Mouse (Mus musculus) MEL (cell line): ENCODE measurements around the gene Ap5s1. TPM values are rescaled to one million over a fixed set of nuclear protein-coding genes. Genes with fewer than 3 reads are reported as not detected.

Experiments used
- DNase-seq: peaks from one replicate; pipeline ENCODE4 v3.0.0; 2011; ENCODE audit warnings: low read depth, low spot score
- H3K27ac ChIP-seq: 2 replicates; pipeline ENCODE4 v1.5.1; 2012; ENCODE audit warnings: low read depth, mild to moderate bottlenecking, control low read depth, low read length, moderate library complexity; ENCODE audit not compliant: control insufficient read depth
- H3K27me3 ChIP-seq, 2 experiments: fragments of 150-350 bp in 1 of 2; sonication (generic) in 1 of 2; 2 replicates each; pipeline ENCODE4 v1.6.1; 2012; ENCODE audit warnings: low read length in 2 of 2, mild to moderate bottlenecking in 2 of 2, improper control_type of control experiment in 1 of 2, moderate library complexity in 1 of 2; ENCODE audit not compliant: insufficient read depth in 2 of 2, control insufficient read depth in 1 of 2
- H3K36me3 ChIP-seq, 2 experiments: 2 replicates each; pipeline ENCODE4 v1.6.1; 2012 to 2014; ENCODE audit warnings: low read length in 2 of 2, improper control_type of control experiment in 1 of 2, inconsistent platforms in 1 of 2, mild to moderate bottlenecking in 1 of 2; ENCODE audit not compliant: insufficient read depth in 2 of 2, control insufficient read depth in 1 of 2
- H3K4me1 ChIP-seq, 2 experiments: fragments of 150-350 bp in 1 of 2; sonication (generic) in 1 of 2; 2 replicates each; pipeline ENCODE4 v1.6.1; 2012; ENCODE audit warnings: low read length in 2 of 2, improper control_type of control experiment in 1 of 2, mild to moderate bottlenecking in 1 of 2; ENCODE audit not compliant: insufficient read depth in 2 of 2, control insufficient read depth in 1 of 2
- H3K4me3 ChIP-seq, 2 experiments: fragments of 150-350 bp in 1 of 2; sonication (generic) in 1 of 2; 2 replicates each; pipeline ENCODE4 v1.5.1; 2012; ENCODE audit warnings: low read depth in 2 of 2, low read length in 2 of 2, mild to moderate bottlenecking in 2 of 2, moderate library complexity in 2 of 2, control low read depth in 1 of 2, improper control_type of control experiment in 1 of 2; ENCODE audit not compliant: control insufficient read depth in 1 of 2, insufficient read depth in 1 of 2
- H3K79me2 ChIP-seq: 2 replicates; pipeline ENCODE4 v1.6.1; 2012; ENCODE audit warnings: mild to moderate bottlenecking, low read length, moderate library complexity; ENCODE audit not compliant: control insufficient read depth, poor library complexity, insufficient read depth
- H3K9ac ChIP-seq: 2 replicates; pipeline ENCODE4 v1.6.1; 2012; ENCODE audit warnings: low read depth, mild to moderate bottlenecking, control low read depth, low read length, moderate library complexity; ENCODE audit not compliant: control insufficient read depth, poor library complexity, severe bottlenecking
- H3K9me3 ChIP-seq: fragments of 150-350 bp; sonication (generic); replicated peaks from 2 replicates; pipeline ENCODE4 v1.6.1; 2012; ENCODE audit warnings: mild to moderate bottlenecking, low read length, improper control_type of control experiment, moderate library complexity; ENCODE audit not compliant: insufficient read depth
- CTCF ChIP-seq, 3 experiments: IDR thresholded peaks in 2 of 3; conservative IDR thresholded peaks in 1 of 3; 2 replicates each; pipeline ENCODE4 v1.5.1; 2011 to 2012; ENCODE audit warnings: low read length in 3 of 3, low read depth in 2 of 3, mild to moderate bottlenecking in 2 of 3, improper control_type of control experiment in 1 of 3, inconsistent platforms in 1 of 3, mixed read lengths in 1 of 3, moderate library complexity in 1 of 3; ENCODE audit not compliant: control insufficient read depth in 1 of 3, insufficient read depth in 1 of 3, poor library complexity in 1 of 3, severe bottlenecking in 1 of 3
- GABPA ChIP-seq: IDR thresholded peaks from 2 replicates; pipeline ENCODE4 v1.6.1; 2012; ENCODE audit warnings: low read depth, mild to moderate bottlenecking, inconsistent platforms, low read length, improper control_type of control experiment, moderate library complexity
- GATA1 ChIP-seq: IDR thresholded peaks from 2 replicates; pipeline ENCODE4 v1.6.1; 2011; ENCODE audit warnings: low read depth, low read length, improper control_type of control experiment
- KAT2A ChIP-seq: conservative IDR thresholded peaks from 2 replicates; pipeline ENCODE4 v1.6.1; 2012; ENCODE audit warnings: low read depth, low read length, improper control_type of control experiment, inconsistent platforms
- MAZ ChIP-seq: IDR thresholded peaks from 2 replicates; pipeline ENCODE4 v1.6.1; 2012; ENCODE audit warnings: low read depth, mild to moderate bottlenecking, inconsistent platforms, low read length, improper control_type of control experiment
- MYC ChIP-seq: IDR thresholded peaks from 2 replicates; pipeline ENCODE4 v1.6.1; 2011; ENCODE audit warnings: low read depth, mild to moderate bottlenecking, low read length, improper control_type of control experiment, moderate library complexity
- NRF1 ChIP-seq: IDR thresholded peaks from 2 replicates; pipeline ENCODE4 v1.6.1; 2014; ENCODE audit warnings: low read depth, mild to moderate bottlenecking, inconsistent platforms, low read length, improper control_type of control experiment, moderate library complexity; ENCODE audit not compliant: poor library complexity, insufficient read depth, severe bottlenecking
- SIN3A ChIP-seq: IDR thresholded peaks from 2 replicates; pipeline ENCODE4 v1.6.1; 2012; ENCODE audit warnings: low read length, improper control_type of control experiment, inconsistent platforms
- TAL1 ChIP-seq: IDR thresholded peaks from 2 replicates; pipeline ENCODE4 v1.6.1; 2012; ENCODE audit warnings: mild to moderate bottlenecking, inconsistent platforms, low read length, moderate library complexity, mixed read lengths
- TBP ChIP-seq: IDR thresholded peaks from 2 replicates; pipeline ENCODE4 v1.8.0; 2011; ENCODE audit warnings: low read depth, low read length, improper control_type of control experiment
- USF2 ChIP-seq, 2 experiments: IDR thresholded peaks; 2 replicates each; pipeline ENCODE4 v1.6.1; 2011 to 2012; ENCODE audit warnings: improper control_type of control experiment in 2 of 2, low read length in 2 of 2, borderline replicate concordance in 1 of 2, inconsistent platforms in 1 of 2, low read depth in 1 of 2, mild to moderate bottlenecking in 1 of 2; ENCODE audit not compliant: insufficient read depth in 1 of 2
- ZC3H11A ChIP-seq: IDR thresholded peaks from 2 replicates; pipeline ENCODE4 v1.6.1; 2012; ENCODE audit warnings: low read depth, mild to moderate bottlenecking, inconsistent platforms, low read length, improper control_type of control experiment
- ZKSCAN1 ChIP-seq: IDR thresholded peaks from 2 replicates; pipeline ENCODE4 v1.6.1; 2012; ENCODE audit warnings: low read depth, mild to moderate bottlenecking, inconsistent platforms, low read length, improper control_type of control experiment, moderate library complexity
- ZMIZ1 ChIP-seq: IDR thresholded peaks from 2 replicates; pipeline ENCODE4 v1.6.1; 2012; ENCODE audit warnings: low read depth, mild to moderate bottlenecking, inconsistent platforms, low read length, improper control_type of control experiment, moderate library complexity
- polyA plus RNA-seq, 2 experiments: library from polyadenylated mRNA; stranded (reverse) in 1 of 2; unstranded in 1 of 2; fragments of >175 nt in 1 of 2; fragments of >200 nt in 1 of 2; gene quantifications; 2 replicates each; pipeline versions ENCODE4 v1.2.1 to v1.2.4; 2012; ENCODE audit warnings: low replicate concordance in 2 of 2, low read depth in 1 of 2; ENCODE audit not compliant: insufficient read length in 2 of 2, insufficient read depth in 1 of 2, missing spikeins in 1 of 2
- total RNA-seq: library from RNA; depleted of rRNA; stranded (reverse); fragments of 300-350 nt; gene quantifications from 2 replicates; pipeline ENCODE4 v1.2.3, GENCODE M21; 2012

Gene Ap5s1
- total and polyA plus RNA-seq, 3 experiments = 9.6 to 12.7 TPM; not detected in 1

- H3K4me3 ChIP-seq = peak overlapping the region; percentile 84 to 88
- H3K36me3 ChIP-seq = peaks cover 1 to 31% of the 10 kb centered on the region in 2 experiments; a peak in 2 of 4 replicates
- no peak overlapping the region for H3K27ac ChIP-seq
- H3K9ac ChIP-seq = peak overlapping the region; percentile 79
- DNase-seq = no peak
- no peaks in the 10 kb centered on the region; the same call in none of the 2 replicates for H3K79me2 ChIP-seq
- H3K27me3 ChIP-seq = no peaks in the 10 kb centered on the region
- TF ChIP-seq USF2 (IDR thresholded peaks at IDR 0.05; ENCODE audit: borderline replicate concordance in 1 of 2, insufficient read depth in 1 of 2, low read depth in 1 of 2, low read length in 2 of 2) (no peak), GABPA (no peak), ZMIZ1 (no peak), KAT2A (no peak), NRF1 (no peak), MYC (no peak), TAL1 (no peak), ZC3H11A (no peak)
- H3K9me3 ChIP-seq = no peaks in the 10 kb centered on the region
- H3K4me1 ChIP-seq = peaks cover 15 to 33% of the 10 kb centered on the region in 2 experiments
Observed at GRCm38 (mm10) chr2:131187602-131187922, 19.3 kb upstream of the Ap5s1 start.

GRCm38 (mm10) chr2:131188311-131188710, 18.6 kb upstream of the Ap5s1 start:
- Histone ChIP-seq H3K27me3 (no peaks in the 10 kb centered on the region), H3K27ac (no peak overlapping the region), H3K9me3 (no peaks in the 10 kb centered on the region), H3K9ac (no peak overlapping the region), H3K4me3 (no peak overlapping the region), H3K79me2 (no peaks in the 10 kb centered on the region; the same call in none of the 2 replicates), H3K36me3 (peaks cover 1 to 31% of the 10 kb centered on the region in 2 experiments; a peak in 2 of 4 replicates), H3K4me1 (peaks cover 15 to 33% of the 10 kb centered on the region in 2 experiments)
- peak; percentile 51 for DNase-seq
- TF ChIP-seq CTCF (IDR thresholded peaks at IDR 0.05 in 2 of 3, conservative IDR thresholded peaks at IDR 0.05 in 1 of 3; ENCODE audit: control insufficient read depth in 1 of 3, insufficient read depth in 1 of 3, low read depth in 2 of 3, low read length in 3 of 3, poor library complexity in 1 of 3, severe bottlenecking in 1 of 3) = peak in 1 of 3 experiments; percentile 31; a peak in 3 of 6 replicates
- TF ChIP-seq SIN3A = 0 out of 2 replicates have a peak, but pooled peaks have one; percentile 16
- TF ChIP-seq MAZ = no peak
- no peak for TF ChIP-seq ZKSCAN1
- peak; percentile 48; the same call in 1 of the 2 replicates for TF ChIP-seq GATA1
- no peak for TF ChIP-seq TBP
- TF ChIP-seq, all 39 proteins: peak for 3
